Mouse (Mus musculus): ENCODE measurements around the gene BC048671. TPM values are rescaled to one million over a fixed set of nuclear protein-coding genes. Genes with fewer than 3 reads are reported as not detected.

Gene BC048671
- total RNA-seq, 1 experiment from 2014 or later = not detected

Other genes starting within 250 kb of the BC048671 start
- not detected in 2 replicates for gene Vmn1r49, start 222.7 kb upstream of the BC048671 start, total RNA-seq (2021)
- gene Vmn1r50, start 199.8 kb upstream of the BC048671 start, total RNA-seq (2021) = not detected in 2 replicates
- not detected in 2 replicates for gene Vmn1r51, start 178.6 kb upstream of the BC048671 start, total RNA-seq (2021)
- not detected in 2 replicates for gene Vmn1r52, start 126.4 kb upstream of the BC048671 start, total RNA-seq (2021)
- gene V1ra8, start 98.4 kb upstream of the BC048671 start, total RNA-seq (2021) = not detected in 2 replicates
- gene Vmn1r53, start 76.8 kb upstream of the BC048671 start, total RNA-seq (2021) = not detected in 2 replicates
- not detected in 2 replicates for gene Vmn1r54, start 54.9 kb upstream of the BC048671 start, total RNA-seq (2021)
- gene Chst13, start 24.0 kb downstream of the BC048671 start, total RNA-seq (2021) = 0.74 TPM in 1 of 2 replicates, not detected in the other
- gene Uroc1, start 32.1 kb downstream of the BC048671 start, total RNA-seq (2021) = 1.9 and 32.3 TPM in 2 replicates
- gene Zxdc, start 68.3 kb downstream of the BC048671 start, total RNA-seq (2021) = 20.0 and 20.2 TPM in 2 replicates
- gene Cfap100, start 127.6 kb downstream of the BC048671 start, total RNA-seq (2021) = 0.67 and 1.4 TPM in 2 replicates
- 38.0 and 40.0 TPM in 2 replicates for gene Klf15, start 161.4 kb downstream of the BC048671 start, total RNA-seq (2021)
- gene Aldh1l1, start 185.2 kb downstream of the BC048671 start, total RNA-seq (2021) = 66.2 and 130 TPM in 2 replicates